In genomic region chr14:21706759-21707571, GRCm38 (mm10) we compare ENCODE assay signal across 8 mouse cellular contexts. TPM values are rescaled to one million over a fixed set of nuclear protein-coding genes. Genes with fewer than 3 reads are reported as not detected.
DNase-seq lines count a peak whose midpoint lies in the region; ATAC-seq lines count a peak whose summit lies in the region.

No protein-coding gene starts in this region.

- no peaks in the 10 kb centered on the region for H3K36me3 ChIP-seq in hindbrain, embryonic 10.5 days
- no peaks in the 10 kb centered on the region for H3K36me3 ChIP-seq in hindbrain, embryonic 11.5 days (ENCODE audit: control insufficient read depth, insufficient read depth, low read length)
- no peaks in the 10 kb centered on the region for H3K36me3 ChIP-seq in embryonic facial prominence, embryonic 11.5 days (replicated peaks; ENCODE audit: control insufficient read depth, insufficient read depth, low read depth, low read length)
- no peaks in the 10 kb centered on the region for H3K36me3 ChIP-seq in heart, embryonic 11.5 days (ENCODE audit: control insufficient read depth, insufficient read depth, low read length)

- 66% methylated on average over 12 of the region's 12 CpGs for WGBS in hindbrain, embryonic 10.5 days
- WGBS in hindbrain, embryonic 11.5 days: 71% methylated on average over 12 of the region's 12 CpGs
- WGBS in embryonic facial prominence, embryonic 11.5 days: 48% methylated on average over 12 of the region's 12 CpGs
- 46% methylated on average over 12 of the region's 12 CpGs for WGBS in heart, embryonic 11.5 days (ENCODE audit: insufficient replicate concordance)

- no peak overlapping the region for H3K4me3 ChIP-seq in hindbrain, embryonic 10.5 days
- H3K4me3 ChIP-seq in hindbrain, embryonic 11.5 days (ENCODE audit: low read depth, low read length): no peak overlapping the region
- H3K4me3 ChIP-seq in embryonic facial prominence, embryonic 11.5 days (ENCODE audit: low read depth, low read length): no peak overlapping the region
- H3K4me3 ChIP-seq in heart, embryonic 11.5 days (ENCODE audit: low read depth, low read length): no peak overlapping the region

- no peak overlapping the region for H3K4me2 ChIP-seq in hindbrain, embryonic 11.5 days (replicated peaks; ENCODE audit: low read depth, low read length)
- H3K4me2 ChIP-seq in embryonic facial prominence, embryonic 11.5 days (ENCODE audit: low read depth, low read length): no peak overlapping the region
- no peak overlapping the region for H3K4me2 ChIP-seq in heart, embryonic 11.5 days

- H3K27ac ChIP-seq in hindbrain, embryonic 10.5 days: peak overlapping the region; percentile 59
- no peak overlapping the region for H3K27ac ChIP-seq in hindbrain, embryonic 11.5 days (ENCODE audit: low read depth, low read length)
- H3K27ac ChIP-seq in embryonic facial prominence, embryonic 11.5 days (replicated peaks; ENCODE audit: low read depth, low read length): peak overlapping the region; percentile 29; the same call in 1 of the 2 replicates
- peak overlapping the region; percentile 66 for H3K27ac ChIP-seq in heart, embryonic 11.5 days (ENCODE audit: low read depth, low read length)

- no peak for ATAC-seq in hindbrain, embryonic 11.5 days (ENCODE audit: low FRiP score)
- no peak for ATAC-seq in embryonic facial prominence, embryonic 11.5 days (replicated peaks; ENCODE audit: insufficient number of reproducible peaks, low FRiP score, low TSS enrichment, low read depth)
- ATAC-seq in heart, embryonic 11.5 days (replicated peaks; ENCODE audit: insufficient number of reproducible peaks, low FRiP score, low TSS enrichment): peak; percentile 33; the same call in 1 of the 2 replicates

- H3K4me1 ChIP-seq in hindbrain, embryonic 10.5 days (replicated peaks): peaks cover 16% of the 10 kb centered on the region
- no peaks in the 10 kb centered on the region for H3K4me1 ChIP-seq in hindbrain, embryonic 11.5 days (replicated peaks; ENCODE audit: control insufficient read depth, insufficient read depth, low read length)
- H3K4me1 ChIP-seq in embryonic facial prominence, embryonic 11.5 days (ENCODE audit: control insufficient read depth, insufficient read depth, low read length): no peaks in the 10 kb centered on the region
- H3K4me1 ChIP-seq in heart, embryonic 11.5 days (ENCODE audit: control insufficient read depth, insufficient read depth, low read length): peaks cover 27% of the 10 kb centered on the region

- H3K9ac ChIP-seq in hindbrain, embryonic 11.5 days (ENCODE audit: low read depth, low read length): no peak overlapping the region
- no peak overlapping the region for H3K9ac ChIP-seq in embryonic facial prominence, embryonic 11.5 days (replicated peaks; ENCODE audit: low read length)
- H3K9ac ChIP-seq in heart, embryonic 11.5 days (ENCODE audit: low read depth, low read length): no peak overlapping the region

- DNase-seq in hindbrain, embryonic 10.5 days (ENCODE audit: low spot score): no peak
- DNase-seq in hindbrain, embryonic 11.5 days (ENCODE audit: low spot score): no peak
- DNase-seq in embryonic facial prominence, embryonic 11.5 days (ENCODE audit: low spot score): peak; percentile 45
- peak; percentile 64 to 68 for DNase-seq in layer of hippocampus, postnatal 14 days (ENCODE audit: low spot score in 2 of 2)
- peak; percentile 57 for DNase-seq in lung, postnatal 14 days
- peak; percentile 65 for DNase-seq in skeletal muscle tissue, adult 2 months (ENCODE audit: low read depth, low spot score)
- DNase-seq in yolk sac, embryonic 10.5 days (ENCODE audit: low spot score): no peak

- H3K9me3 ChIP-seq in hindbrain, embryonic 10.5 days: no peaks in the 10 kb centered on the region
- no peaks in the 10 kb centered on the region for H3K9me3 ChIP-seq in hindbrain, embryonic 11.5 days (ENCODE audit: control insufficient read depth, low read length)
- H3K9me3 ChIP-seq in embryonic facial prominence, embryonic 11.5 days (replicated peaks; ENCODE audit: control insufficient read depth, low read length): no peaks in the 10 kb centered on the region
- H3K9me3 ChIP-seq in heart, embryonic 11.5 days (replicated peaks; ENCODE audit: control insufficient read depth, low read length): no peaks in the 10 kb centered on the region

- no peaks in the 10 kb centered on the region for H3K27me3 ChIP-seq in hindbrain, embryonic 10.5 days (ENCODE audit: insufficient read depth, poor library complexity, severe bottlenecking)
- no peaks in the 10 kb centered on the region for H3K27me3 ChIP-seq in hindbrain, embryonic 11.5 days (ENCODE audit: control insufficient read depth, insufficient read depth, low read length)
- no peaks in the 10 kb centered on the region for H3K27me3 ChIP-seq in embryonic facial prominence, embryonic 11.5 days (ENCODE audit: control insufficient read depth, insufficient read depth, low read length)
- H3K27me3 ChIP-seq in heart, embryonic 11.5 days (ENCODE audit: control insufficient read depth, insufficient read depth, low read length): no peaks in the 10 kb centered on the region

RNA-seq across cellular contexts. Expression of gene Dupd1, which starts 7.4 kb away (rescaled TPM):
- 0.14 and 0.22 TPM in 2 replicates for polyA plus RNA-seq in hindbrain, embryonic 10.5 days (2016; fragmentation: Nextera tagmentation; extraction: Ambion mirVana)
- polyA plus RNA-seq in hindbrain, embryonic 11.5 days (2014; fragmentation: Nextera tagmentation; extraction: Ambion mirVana): 0.13 TPM in 1 of 2 replicates, not detected in the other
- polyA plus RNA-seq in embryonic facial prominence, embryonic 11.5 days (2014; fragmentation: Nextera tagmentation; extraction: Ambion mirVana): 0.18 and 0.31 TPM in 2 replicates
- polyA plus RNA-seq in heart, embryonic 11.5 days (2014; fragmentation: Nextera tagmentation; extraction: Ambion mirVana): 0.73 TPM in 1 of 2 replicates, not detected in the other
- total RNA-seq in layer of hippocampus, postnatal 14 days (2021): under 1 TPM; 0.33 to 0.48 TPM

RNA-seq across cellular contexts. Expression of gene Samd8, which starts 43.4 kb away (rescaled TPM):
- 10.9 and 11.3 TPM in 2 replicates for polyA plus RNA-seq in hindbrain, embryonic 10.5 days (2016; fragmentation: Nextera tagmentation; extraction: Ambion mirVana)
- 15.6 and 19.9 TPM in 2 replicates for polyA plus RNA-seq in hindbrain, embryonic 11.5 days (2014; fragmentation: Nextera tagmentation; extraction: Ambion mirVana)
- 11.9 and 13.8 TPM in 2 replicates for polyA plus RNA-seq in embryonic facial prominence, embryonic 11.5 days (2014; fragmentation: Nextera tagmentation; extraction: Ambion mirVana)
- 10.8 TPM in 2 replicates for polyA plus RNA-seq in heart, embryonic 11.5 days (2014; fragmentation: Nextera tagmentation; extraction: Ambion mirVana)
- total RNA-seq in layer of hippocampus, postnatal 14 days (2021): 10 to 100 TPM; 88.8 to 94.2 TPM

RNA-seq across cellular contexts. Expression of gene Dusp13, which starts 44.0 kb away (rescaled TPM):
- not detected in 2 replicates for polyA plus RNA-seq in hindbrain, embryonic 10.5 days (2016; fragmentation: Nextera tagmentation; extraction: Ambion mirVana)
- not detected in 2 replicates for polyA plus RNA-seq in hindbrain, embryonic 11.5 days (2014; fragmentation: Nextera tagmentation; extraction: Ambion mirVana)
- polyA plus RNA-seq in embryonic facial prominence, embryonic 11.5 days (2014; fragmentation: Nextera tagmentation; extraction: Ambion mirVana): not detected in 2 replicates
- not detected in 2 replicates for polyA plus RNA-seq in heart, embryonic 11.5 days (2014; fragmentation: Nextera tagmentation; extraction: Ambion mirVana)
- under 1 TPM in 1 of 2 experiments, not detected in 1; 0.64 TPM for total RNA-seq in layer of hippocampus, postnatal 14 days (2021)

Comparison
In these comparisons a context has a peak if more than half of its experiments do, and no peak if none do; other contexts are left out.
1. DNase-seq: peak in embryonic facial prominence, embryonic 11.5 days (single experiment), layer of hippocampus, postnatal 14 days (2 of 2), lung, postnatal 14 days (single experiment) and skeletal muscle tissue, adult 2 months (single experiment); none in hindbrain, embryonic 10.5 days (single experiment), hindbrain, embryonic 11.5 days (single experiment) and yolk sac, embryonic 10.5 days (single experiment).